Mouse (Mus musculus) megakaryocyte, embryonic 14.5 days (primary cell): Measurements from ENCODE around the gene Hba-a2.

Experiments
- FLI1 ChIP-seq: IDR thresholded peaks from 2 replicates; pipeline ENCODE4 v1.6.1; 2012; ENCODE audit warnings: low read length, inconsistent platforms, mixed read lengths
- GATA1 ChIP-seq: IDR thresholded peaks from 3 replicates; pipeline ENCODE4 v1.6.1; 2012; ENCODE audit warnings: mixed read lengths, low read length, inconsistent platforms, borderline replicate concordance

DNA sequence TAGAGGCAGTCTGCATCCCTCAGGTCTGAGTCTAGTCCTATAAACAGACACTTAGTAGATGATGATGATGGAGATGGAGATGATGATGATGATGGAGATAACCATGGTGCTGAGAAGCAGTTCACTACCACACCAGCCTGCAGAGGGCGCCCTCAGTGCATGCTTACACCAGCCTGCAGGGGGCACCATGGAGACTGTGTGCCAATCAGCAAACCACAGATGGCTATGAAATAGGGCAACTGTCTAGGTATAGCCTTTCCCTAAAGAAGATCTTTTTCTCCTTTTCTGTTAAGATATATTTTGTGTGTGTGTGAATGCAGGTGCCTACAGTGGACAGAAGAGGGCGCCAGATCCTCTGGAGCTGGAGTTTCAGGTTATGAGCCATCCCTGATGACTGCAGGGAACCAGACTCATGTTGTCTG lies 46.5 kb downstream of the Hba-a2 start:
- no peak for TF ChIP-seq GATA1
- no peak for TF ChIP-seq FLI1
